Comparison of ENCODE assay signal across 14 mouse cellular contexts in genomic region chr8:12319755-12320455, GRCm38 (mm10). TPM values are rescaled to one million over a fixed set of nuclear protein-coding genes. Genes with fewer than 3 reads are reported as not detected.
DNase-seq lines count a peak whose midpoint lies in the region; ATAC-seq and TF ChIP-seq lines count a peak whose summit lies in the region.
"Had no signal": no experiment of that assay in that cellular context is flagged by ENCODE, and none has a peak within 500 bp of the region (broad histone marks: within the 10 kb centered on the region; RNA-seq: fewer than 3 reads in every experiment).

No protein-coding gene starts in this region.

- H3K9me3 ChIP-seq in kidney, postnatal 0 days (replicated peaks; ENCODE audit: low read length): no peaks in the 10 kb centered on the region
- H3K9me3 ChIP-seq in hindbrain, embryonic 15.5 days: no peaks in the 10 kb centered on the region
- H3K9me3 ChIP-seq in midbrain, embryonic 15.5 days: no peaks in the 10 kb centered on the region

- H3K27me3 ChIP-seq in kidney, postnatal 0 days (ENCODE audit: insufficient read depth, low read length): peaks cover 8% of the 10 kb centered on the region; the same call in 1 of the 2 replicates
- H3K27me3 ChIP-seq in hindbrain, embryonic 15.5 days: peaks cover 45% of the 10 kb centered on the region
- H3K27me3 ChIP-seq in midbrain, embryonic 15.5 days (replicated peaks): peaks cover 75% of the 10 kb centered on the region

- H3K9ac ChIP-seq in kidney, postnatal 0 days (ENCODE audit: low read depth, low read length): no peak overlapping the region
- H3K9ac ChIP-seq in hindbrain, embryonic 15.5 days: no peak overlapping the region
- H3K9ac ChIP-seq in midbrain, embryonic 15.5 days: no peak overlapping the region

- no peak for ATAC-seq in kidney, postnatal 0 days (replicated peaks; ENCODE audit: low FRiP score, low read depth)
- peak; percentile 72 for ATAC-seq in hindbrain, embryonic 15.5 days (ENCODE audit: low FRiP score, low read depth)
- ATAC-seq in midbrain, embryonic 15.5 days (replicated peaks): peak; percentile 78
- no peak for ATAC-seq in activated CD4-positive, CD25-positive, alpha-beta regulatory T cell, adult 4 months

- H3K4me2 ChIP-seq in kidney, postnatal 0 days (ENCODE audit: low read length): no peak overlapping the region
- peak overlapping the region; percentile 7; the same call in 1 of the 2 replicates for H3K4me2 ChIP-seq in hindbrain, embryonic 15.5 days
- H3K4me2 ChIP-seq in midbrain, embryonic 15.5 days: peak overlapping the region; percentile 5; the same call in 1 of the 2 replicates

- H3K4me1 ChIP-seq in kidney, postnatal 0 days (replicated peaks; ENCODE audit: insufficient read depth, low read length): no peaks in the 10 kb centered on the region
- no peaks in the 10 kb centered on the region; the same call in 1 of the 2 replicates for H3K4me1 ChIP-seq in cortical plate, adult 2 months (ENCODE audit: control insufficient read depth, insufficient read depth, low read length)
- H3K4me1 ChIP-seq in hindbrain, embryonic 15.5 days (replicated peaks): peaks cover 38% of the 10 kb centered on the region
- H3K4me1 ChIP-seq in midbrain, embryonic 15.5 days: peaks cover 39% of the 10 kb centered on the region

- peak; percentile 33 for DNase-seq in kidney, postnatal 0 days (ENCODE audit: low spot score)
- no peak for DNase-seq in kidney, postnatal 14 days
- no peak for DNase-seq in urinary bladder, postnatal 4 days (ENCODE audit: low spot score in 2 of 2)
- DNase-seq in B cell, adult 2 months: no peak
- DNase-seq: embryo, embryonic 11 days; kidney, adult 8-10 months; lung, postnatal 4 days had no signal

- H3K4me3 ChIP-seq in kidney, postnatal 0 days (replicated peaks; ENCODE audit: low read depth, low read length): no peak overlapping the region
- no peak overlapping the region for H3K4me3 ChIP-seq in cortical plate, adult 2 months (ENCODE audit: insufficient read depth, low read length)
- no peak overlapping the region for H3K4me3 ChIP-seq in hindbrain, embryonic 15.5 days
- no peak overlapping the region for H3K4me3 ChIP-seq in midbrain, embryonic 15.5 days

- H3K36me3 ChIP-seq in kidney, postnatal 0 days (ENCODE audit: insufficient read depth, low read length): no peaks in the 10 kb centered on the region
- no peaks in the 10 kb centered on the region for H3K36me3 ChIP-seq in hindbrain, embryonic 15.5 days
- H3K36me3 ChIP-seq in midbrain, embryonic 15.5 days (replicated peaks): no peaks in the 10 kb centered on the region

- TF ChIP-seq CTCF in kidney, postnatal 0 days (IDR thresholded peaks at IDR 0.05; ENCODE audit: low read depth): no peak
- no peak for TF ChIP-seq CTCF in cortical plate, adult 2 months (IDR thresholded peaks at IDR 0.05; ENCODE audit: extremely low read depth, insufficient read depth, low read length)

- TF ChIP-seq POLR2A in cortical plate, adult 2 months (IDR thresholded peaks at IDR 0.05; ENCODE audit: extremely low read depth, insufficient read depth, low read length): no peak

- 51% methylated on average over 11 of the region's 11 CpGs for WGBS in kidney, postnatal 0 days
- WGBS in hindbrain, embryonic 15.5 days: 34% methylated on average over 11 of the region's 11 CpGs
- 36% methylated on average over 11 of the region's 11 CpGs for WGBS in midbrain, embryonic 15.5 days

- no peak overlapping the region for H3K27ac ChIP-seq in kidney, postnatal 0 days
- H3K27ac ChIP-seq in cortical plate, adult 2 months (ENCODE audit: insufficient read depth, low read length): peak overlapping the region; percentile 28; the same call in 1 of the 2 replicates
- peak overlapping the region; percentile 47 for H3K27ac ChIP-seq in hindbrain, embryonic 15.5 days (replicated peaks)
- peak overlapping the region; percentile 51; the same call in 1 of the 2 replicates for H3K27ac ChIP-seq in midbrain, embryonic 15.5 days

RNA-seq across cellular contexts. Expression of gene A230072I06Rik, which starts 41.3 kb away (rescaled TPM):
- polyA plus RNA-seq in kidney, postnatal 0 days (2015; fragmentation: Nextera tagmentation; extraction: Ambion mirVana): not detected in 2 replicates
- polyA plus RNA-seq in cortical plate, adult 2 months (2012; rRNA removed): not detected in 2 replicates
- polyA plus RNA-seq in hindbrain, embryonic 15.5 days (2015; fragmentation: Nextera tagmentation; extraction: Ambion mirVana): 0.10 and 0.20 TPM in 2 replicates
- 0.09 and 0.15 TPM in 2 replicates for polyA plus RNA-seq in midbrain, embryonic 15.5 days (2015; fragmentation: Nextera tagmentation; extraction: Ambion mirVana)
- polyA plus RNA-seq in activated CD4-positive, CD25-positive, alpha-beta regulatory T cell, adult 4 months (2017; shearing (Covaris generic)): not detected
- polyA plus RNA-seq: heart, embryonic 14.5 days; limb, embryonic 11.5 days; testis, adult 2 months had no signal

Comparison
In these comparisons a context has a peak if more than half of its experiments do, and no peak if none do; other contexts are left out.
1. ATAC-seq: peak in hindbrain, embryonic 15.5 days (single experiment) and midbrain, embryonic 15.5 days (single experiment); none in kidney, postnatal 0 days (single experiment) and activated CD4-positive, CD25-positive, alpha-beta regulatory T cell, adult 4 months (single experiment).